Mouse (Mus musculus) layer of hippocampus, postnatal 14 days (tissue): ENCODE measurements at regions not wholly inside any gene's neighbourhood (a gene's known extent, or its start where the extent isn't known, plus 50 kb on each side); places are given as distances from the start of the nearest gene placed in this dataset.

Experiments used
- DNase-seq, 2 experiments: peaks; one replicate each; pipeline ENCODE4 v3.0.0; 2021 to 2022; ENCODE audit warnings: low spot score in 2 of 2, mixed read lengths in 1 of 2

DNA sequence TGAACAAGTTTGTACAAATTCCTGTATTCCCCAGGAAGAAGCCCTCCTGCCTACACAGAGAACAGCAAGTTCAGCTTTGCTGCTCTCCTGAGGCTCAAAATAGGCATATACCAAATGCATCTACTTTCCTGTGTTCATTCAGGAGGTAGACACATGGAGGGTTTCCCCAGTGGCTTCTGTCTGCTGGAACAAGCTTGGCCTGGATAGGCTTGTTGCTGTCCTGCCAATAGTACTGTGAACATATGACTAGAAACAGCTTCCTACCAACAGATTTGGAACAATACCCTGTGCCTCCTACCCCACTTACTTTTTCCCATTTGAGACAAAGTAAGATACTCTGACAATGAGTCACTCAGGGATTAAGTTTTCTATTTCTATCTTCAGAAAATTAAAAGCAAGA lies 93.8 kb upstream of the Wdpcp start:
- DNase-seq = peak in 1 of 2 experiments; percentile 52

DNA sequence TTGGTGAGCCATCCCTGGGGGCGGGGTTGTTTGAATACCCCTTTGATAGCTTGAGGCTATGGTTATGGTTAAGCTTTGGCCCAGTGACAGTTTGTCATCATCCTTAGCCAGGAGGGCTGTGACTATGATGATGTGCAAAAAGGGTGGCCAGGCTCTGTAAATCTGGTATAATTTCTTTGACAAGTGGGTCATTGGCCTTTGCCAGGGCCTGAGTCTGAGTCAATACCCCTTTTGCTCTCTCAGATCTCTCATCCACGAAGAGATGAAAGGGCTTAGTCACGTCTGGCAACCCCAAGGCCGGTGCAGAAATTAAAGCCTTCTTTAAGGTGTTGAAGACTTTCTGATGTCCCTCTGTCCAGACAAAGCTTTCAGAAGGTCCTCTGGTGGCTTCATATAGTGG lies 99.7 kb upstream of the Ugp2 start:
- no peak for DNase-seq

DNA sequence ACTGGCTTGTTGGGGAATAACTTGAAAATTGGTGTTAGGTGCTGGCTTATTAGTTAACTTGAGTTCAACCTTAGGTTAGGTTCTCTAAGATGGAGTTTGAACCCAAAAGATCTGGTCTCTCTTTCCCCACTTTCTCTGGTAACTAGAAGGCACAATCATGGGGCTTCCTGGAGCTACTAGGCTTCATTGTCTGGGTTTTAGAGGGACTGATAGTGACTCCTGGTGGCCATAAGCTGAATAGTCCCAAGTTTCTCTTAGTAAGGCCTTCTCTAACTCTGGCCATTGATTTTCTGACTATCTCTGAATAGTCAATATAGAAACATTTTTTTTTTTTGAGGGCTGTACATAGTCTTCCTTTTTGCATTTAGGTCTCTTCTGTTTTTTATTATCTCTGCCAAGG lies 97.5 kb upstream of the Ugp2 start:
- DNase-seq = no peak

DNA sequence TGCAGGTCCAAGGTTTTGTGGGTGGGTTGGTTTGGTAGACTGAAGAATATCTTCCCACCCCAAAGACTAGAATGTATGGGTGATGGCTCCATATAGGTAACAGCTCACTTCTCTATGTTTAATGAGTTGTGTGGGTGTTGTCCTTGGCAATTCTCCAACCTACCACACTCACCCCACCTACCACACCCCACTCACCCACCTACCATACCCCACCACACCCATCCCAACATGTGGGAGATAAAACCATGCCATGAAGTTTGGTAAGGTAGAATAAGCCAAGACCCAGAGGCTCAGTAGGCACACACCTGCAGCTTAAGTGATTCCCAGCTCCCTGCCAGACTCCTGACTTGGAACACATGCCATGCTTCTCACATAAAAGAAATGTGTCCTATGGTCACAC lies 89.0 kb upstream of the Ugp2 start:
- no peak for DNase-seq

DNA sequence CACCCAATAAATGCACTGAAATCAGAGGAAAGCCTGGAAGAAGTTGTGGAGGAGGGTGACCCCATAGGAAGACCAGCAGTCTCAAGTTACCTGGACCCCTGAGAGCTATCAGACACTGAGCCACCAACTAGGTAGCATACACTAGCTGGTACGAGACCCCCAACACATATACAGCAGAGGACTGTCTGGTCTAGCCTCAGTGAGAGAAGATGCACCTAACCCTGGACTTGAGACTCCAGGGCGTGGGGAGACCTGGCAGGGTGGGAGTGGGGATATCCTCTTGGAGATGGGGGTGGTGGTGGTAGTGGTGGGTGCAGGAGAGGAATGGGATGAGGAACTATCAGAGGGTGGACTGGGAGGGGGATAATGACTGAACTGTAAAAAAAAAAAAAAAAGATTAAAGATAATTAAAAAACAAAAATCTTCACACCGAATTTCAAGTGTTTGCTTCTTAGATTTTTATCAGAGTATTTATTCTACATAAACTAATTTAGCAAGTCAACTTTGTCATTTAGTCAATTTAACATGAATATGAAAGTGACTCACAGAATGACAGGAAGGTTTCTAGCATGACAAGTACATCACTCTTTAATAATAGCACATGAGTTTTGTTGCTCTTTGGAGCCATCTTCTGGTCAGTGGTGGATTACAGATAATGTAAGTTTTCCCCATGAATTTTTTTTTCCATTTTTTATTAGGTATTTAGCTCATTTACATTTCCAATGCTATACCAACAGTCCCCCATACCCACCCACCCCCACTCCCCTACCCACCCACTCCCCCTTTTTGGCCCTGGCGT lies 82.5 kb upstream of the Ugp2 start:
- peak in 1 of 2 experiments; percentile 66 for DNase-seq

DNA sequence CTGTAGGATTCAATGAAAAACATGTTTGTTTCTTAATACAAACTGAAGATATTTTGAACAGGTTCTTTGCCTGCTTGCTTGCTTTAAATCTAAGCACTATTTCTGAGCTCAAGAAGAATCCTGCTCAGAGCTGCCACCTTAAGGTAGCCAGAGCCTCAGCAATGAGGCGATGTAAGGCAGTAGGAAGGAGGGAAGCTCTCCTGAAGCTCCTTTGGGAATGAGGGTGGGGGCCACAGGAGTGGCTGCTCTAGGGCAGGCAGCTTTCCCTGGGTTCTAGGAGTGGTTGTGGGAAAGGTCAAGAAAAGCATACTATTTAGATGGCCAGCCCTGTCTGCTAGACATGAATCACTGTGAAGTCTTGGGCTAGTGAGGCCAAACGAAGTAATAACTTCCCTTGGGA lies 62.7 kb upstream of the Ugp2 start:
- DNase-seq = peak in 1 of 2 experiments; percentile 16

DNA sequence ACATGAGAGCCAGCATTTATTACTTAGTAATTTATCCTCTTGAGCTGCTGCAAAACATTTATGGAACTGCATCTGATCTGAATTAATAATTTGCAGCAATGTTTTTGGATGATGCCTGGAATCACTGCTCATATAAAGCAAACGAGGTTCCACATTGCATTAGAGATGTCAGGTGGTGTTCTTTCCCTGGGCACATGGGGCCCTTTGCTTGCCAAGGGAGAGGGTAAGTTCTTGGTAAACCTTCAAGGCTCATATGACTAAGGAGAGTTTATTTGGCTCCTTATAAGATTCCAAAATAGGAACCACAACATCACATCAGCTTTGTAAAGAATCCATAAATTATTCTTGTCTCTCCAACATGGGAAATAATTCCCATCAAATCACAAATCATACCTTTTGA lies 59.0 kb upstream of the Ugp2 start:
- DNase-seq = no peak

DNA sequence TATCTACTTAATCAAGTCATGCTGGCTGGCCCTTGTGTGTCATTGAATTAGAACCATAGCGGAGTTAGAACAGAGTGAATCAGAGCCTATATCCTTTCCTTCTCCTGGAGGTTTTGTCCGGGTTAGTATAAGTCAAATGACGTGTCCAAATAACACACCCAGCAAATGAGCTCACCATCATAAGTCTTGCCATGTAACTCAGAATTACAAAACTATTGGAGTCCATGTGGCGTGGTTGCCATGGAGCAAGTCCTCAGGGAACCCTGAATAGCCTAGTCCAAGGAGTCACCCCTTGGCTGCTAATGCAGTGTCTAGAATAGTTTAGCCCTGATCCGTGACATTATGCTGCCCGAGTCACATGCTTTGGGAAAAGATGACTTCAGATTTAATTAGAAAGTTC lies 57.7 kb upstream of the Ugp2 start:
- DNase-seq = no peak

DNA sequence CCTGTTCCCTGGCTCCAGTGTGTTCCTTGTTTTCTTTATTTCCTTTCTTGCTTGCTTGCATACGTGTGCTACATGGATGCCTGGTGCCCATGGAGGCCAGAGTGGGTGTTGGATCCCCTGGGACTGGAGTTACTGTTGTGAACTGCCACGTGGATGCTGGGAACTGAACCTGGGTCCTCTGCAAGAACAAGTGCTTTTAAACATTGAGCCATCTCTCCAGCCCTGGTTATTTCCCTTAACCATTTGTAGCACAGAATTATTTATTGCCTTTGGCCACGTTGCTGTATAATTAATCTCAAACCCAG lies 57.0 kb upstream of the Ugp2 start:
- DNase-seq = no peak

DNA sequence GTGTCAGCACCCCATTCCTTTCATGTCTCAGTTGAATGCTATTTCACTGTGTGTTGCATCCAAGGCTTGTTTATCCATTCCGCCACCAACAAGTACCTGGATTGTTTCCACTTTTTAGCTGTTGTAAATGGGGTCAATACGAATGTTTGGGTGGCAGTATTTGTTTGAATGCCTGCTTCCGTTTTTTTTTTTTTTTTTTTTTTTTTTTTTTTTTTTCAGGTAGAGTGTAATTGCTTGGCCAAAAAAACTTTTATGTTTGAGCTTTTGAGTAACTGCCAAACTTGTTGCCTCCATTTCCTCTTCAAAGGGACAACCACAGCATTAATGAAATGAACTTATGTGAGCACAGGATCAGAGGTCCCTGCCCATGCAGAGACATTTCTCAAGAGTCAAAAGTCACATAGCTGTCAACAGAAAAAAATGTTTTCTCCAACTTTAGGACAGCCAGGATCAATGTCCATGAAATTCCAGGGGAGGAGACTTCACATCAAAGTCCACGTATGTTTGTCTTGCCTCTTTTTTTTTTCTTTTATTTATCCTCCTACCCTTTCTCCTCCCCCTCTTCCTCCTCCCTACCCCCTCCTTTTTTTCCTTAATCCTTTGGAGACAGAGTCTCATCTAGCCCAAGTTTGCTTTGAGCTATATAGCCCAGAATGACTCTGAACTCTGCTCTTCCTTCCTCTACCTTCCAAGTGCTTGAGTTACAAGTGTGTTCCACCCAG lies 56.5 kb upstream of the Ugp2 start:
- no peak for DNase-seq

DNA sequence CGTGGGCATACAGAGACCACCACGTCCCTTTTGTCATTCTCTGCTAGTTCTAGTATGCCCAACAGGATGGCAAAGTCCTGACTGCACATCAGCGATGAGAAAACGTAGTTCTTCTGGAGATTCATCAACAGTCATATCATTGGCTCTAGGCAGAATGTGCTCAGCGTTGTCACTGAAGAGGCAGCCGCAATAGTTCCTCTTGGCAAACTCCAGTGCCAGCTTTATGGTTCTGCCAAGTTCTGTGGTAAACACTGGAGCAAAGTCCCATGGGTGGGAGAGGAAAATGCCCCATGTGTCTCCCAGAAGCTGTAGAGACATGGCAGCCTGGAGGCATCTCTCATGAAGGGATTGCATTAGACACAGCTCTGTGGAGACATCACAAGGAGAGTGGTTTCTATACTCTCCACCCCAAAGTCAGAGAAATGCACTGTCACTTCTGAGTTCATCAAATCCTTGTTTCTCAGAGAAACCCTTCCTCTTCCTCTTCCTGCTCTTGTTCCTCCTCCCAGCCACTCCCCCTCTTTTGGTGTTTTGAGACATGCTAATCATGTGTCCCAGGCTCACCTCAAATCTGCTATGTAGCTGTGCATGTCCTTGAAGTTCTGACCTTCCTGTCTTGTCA lies 54.6 kb upstream of the Ugp2 start:
- peak in 1 of 2 experiments; percentile 46 for DNase-seq

DNA sequence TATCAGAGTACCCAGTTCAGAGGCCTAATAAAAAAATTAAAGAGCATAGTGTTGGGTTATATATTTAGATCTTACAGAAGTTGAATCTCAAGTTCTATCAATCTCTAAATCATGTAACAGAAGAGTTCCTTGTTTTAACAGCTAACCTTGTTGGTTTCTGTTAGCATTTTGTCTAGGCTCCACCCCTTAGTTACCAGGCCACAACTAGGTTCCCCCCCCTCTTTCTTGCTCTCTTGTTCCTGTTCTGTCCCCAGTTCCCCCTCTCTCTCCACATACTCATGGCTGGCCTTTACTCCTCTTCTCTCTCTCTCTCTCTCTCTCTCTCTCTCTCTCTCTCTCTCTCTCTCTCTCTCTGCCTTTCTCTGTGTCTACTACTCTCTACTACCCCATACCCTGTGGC lies 53.3 kb upstream of the Ugp2 start:
- DNase-seq = no peak

DNA sequence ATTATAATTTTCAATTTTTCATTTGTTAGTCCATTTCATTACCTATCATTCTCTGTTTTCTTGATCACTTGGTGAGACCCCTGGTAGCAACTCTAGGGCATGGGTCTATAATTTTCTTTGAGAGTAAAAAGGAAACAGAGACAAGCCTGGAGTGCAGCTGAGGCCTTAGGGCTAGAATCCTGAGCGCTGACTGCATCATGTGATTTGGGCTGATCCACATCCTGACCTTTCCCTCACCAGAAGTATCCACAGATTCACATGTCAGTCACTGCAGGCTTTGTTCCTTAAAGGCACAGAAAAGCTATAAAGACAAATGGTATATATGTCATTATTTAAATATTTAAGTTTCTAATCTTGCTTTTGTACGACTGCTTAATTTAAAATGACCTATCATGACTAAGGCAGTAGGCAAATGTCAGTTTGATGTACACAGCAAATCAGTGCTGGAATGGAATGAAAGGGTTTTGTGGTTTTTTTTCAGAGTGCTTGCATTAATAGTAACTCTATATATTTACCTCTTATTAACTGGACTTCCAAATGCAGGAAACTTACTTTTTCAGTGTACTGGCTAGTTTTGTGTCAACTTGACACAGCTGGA lies 51.4 kb upstream of the Ugp2 start:
- no peak for DNase-seq
